21 mouse cellular contexts compared by ENCODE assay signal in genomic region chr4:141279783-141280182, GRCm38 (mm10). TPM values are rescaled to one million over a fixed set of nuclear protein-coding genes. Genes with fewer than 3 reads are reported as not detected.
DNase-seq lines count a peak whose midpoint lies in the region; ATAC-seq and TF ChIP-seq lines count a peak whose summit lies in the region.
"Had no signal": no experiment of that assay in that cellular context is flagged by ENCODE, and none has a peak within 500 bp of the region (broad histone marks: within the 10 kb centered on the region; RNA-seq: fewer than 3 reads in every experiment).

No protein-coding gene starts in this region.

- no peaks in the 10 kb centered on the region for H3K36me3 ChIP-seq in heart, adult 2 months (ENCODE audit: control insufficient read depth, insufficient read depth, low read length)
- no peaks in the 10 kb centered on the region for H3K36me3 ChIP-seq in heart, embryonic 12.5 days
- no peaks in the 10 kb centered on the region for H3K36me3 ChIP-seq in liver, adult 2 months (ENCODE audit: control insufficient read depth, insufficient read depth, low read length)
- no peaks in the 10 kb centered on the region for H3K36me3 ChIP-seq in liver, embryonic 11.5 days (ENCODE audit: control insufficient read depth, insufficient read depth, low read length)
- H3K36me3 ChIP-seq in stomach, embryonic 15.5 days = no peaks in the 10 kb centered on the region
- no peaks in the 10 kb centered on the region for H3K36me3 ChIP-seq in stomach, postnatal 0 days (ENCODE audit: control insufficient read depth, insufficient read depth, low read length)
- no peaks in the 10 kb centered on the region for H3K36me3 ChIP-seq in hindbrain, embryonic 11.5 days (ENCODE audit: control insufficient read depth, insufficient read depth, low read length)
- H3K36me3 ChIP-seq: embryonic facial prominence, embryonic 15.5 days; heart, embryonic 15.5 days; hindbrain, embryonic 15.5 days; limb, embryonic 13.5 days had no signal

- intact Hi-C loops in heart, adult 2 months (cut with DNase I) = loop anchor here (1.0 kb wide), 1 partner anchor 37 kb away; no protein-coding TSS in a partner anchor

- TF ChIP-seq EP300 in heart, adult 2 months (IDR thresholded peaks at IDR 0.05; ENCODE audit: insufficient read depth, low read depth, low read length) = no peak
- TF ChIP-seq EP300 in stomach, postnatal 0 days (optimal IDR thresholded peaks at IDR 0.05) = no peak

- H3K4me2 ChIP-seq in heart, embryonic 12.5 days = no peak overlapping the region
- no peak overlapping the region for H3K4me2 ChIP-seq in liver, embryonic 11.5 days
- no peak overlapping the region; the same call in 1 of the 2 replicates for H3K4me2 ChIP-seq in stomach, embryonic 15.5 days
- H3K4me2 ChIP-seq in stomach, postnatal 0 days (replicated peaks; ENCODE audit: low read depth) = no peak overlapping the region
- H3K4me2 ChIP-seq in hindbrain, embryonic 11.5 days (replicated peaks; ENCODE audit: low read depth, low read length) = no peak overlapping the region
- H3K4me2 ChIP-seq: embryonic facial prominence, embryonic 15.5 days; hindbrain, embryonic 15.5 days; limb, embryonic 13.5 days had no signal

- no peak overlapping the region for H3K4me3 ChIP-seq in heart, adult 2 months
- H3K4me3 ChIP-seq in heart, embryonic 12.5 days = no peak overlapping the region
- H3K4me3 ChIP-seq in liver, adult 2 months (ENCODE audit: insufficient read depth, low read depth, low read length) = no peak overlapping the region
- no peak overlapping the region for H3K4me3 ChIP-seq in liver, embryonic 11.5 days (ENCODE audit: low read depth, low read length)
- no peak overlapping the region for H3K4me3 ChIP-seq in stomach, embryonic 15.5 days (replicated peaks)
- no peak overlapping the region for H3K4me3 ChIP-seq in stomach, postnatal 0 days (ENCODE audit: low read depth, low read length)
- no peak overlapping the region for H3K4me3 ChIP-seq in hindbrain, embryonic 11.5 days (ENCODE audit: low read depth, low read length)
- H3K4me3 ChIP-seq: embryonic facial prominence, embryonic 15.5 days; heart, embryonic 15.5 days; hindbrain, embryonic 15.5 days; limb, embryonic 13.5 days had no signal

- no peak for ATAC-seq in heart, embryonic 12.5 days (ENCODE audit: insufficient number of reproducible peaks, low FRiP score)
- ATAC-seq in liver, embryonic 11.5 days (replicated peaks; ENCODE audit: low FRiP score) = no peak
- ATAC-seq in stomach, embryonic 15.5 days (ENCODE audit: insufficient read depth, low FRiP score, low read depth) = no peak
- ATAC-seq in stomach, postnatal 0 days (ENCODE audit: low FRiP score, low TSS enrichment) = no peak
- no peak for ATAC-seq in hindbrain, embryonic 11.5 days (ENCODE audit: low FRiP score)
- ATAC-seq: forebrain, embryonic 14.5 days had no signal

- no peak overlapping the region for H3K9ac ChIP-seq in heart, adult 2 months (ENCODE audit: low read depth, low read length)
- no peak overlapping the region for H3K9ac ChIP-seq in heart, embryonic 12.5 days
- no peak overlapping the region for H3K9ac ChIP-seq in liver, adult 2 months (ENCODE audit: low read depth, low read length)
- H3K9ac ChIP-seq in liver, embryonic 11.5 days (ENCODE audit: low read depth, low read length) = no peak overlapping the region
- no peak overlapping the region for H3K9ac ChIP-seq in stomach, embryonic 15.5 days
- no peak overlapping the region for H3K9ac ChIP-seq in stomach, postnatal 0 days (ENCODE audit: low read length)
- no peak overlapping the region for H3K9ac ChIP-seq in hindbrain, embryonic 11.5 days (ENCODE audit: low read depth, low read length)
- H3K9ac ChIP-seq: embryonic facial prominence, embryonic 15.5 days; heart, embryonic 15.5 days; hindbrain, embryonic 15.5 days; limb, embryonic 13.5 days had no signal

- TF ChIP-seq POLR2A in heart, adult 2 months (IDR thresholded peaks at IDR 0.05; ENCODE audit: insufficient read depth, low read depth, low read length) = no peak
- no peak for TF ChIP-seq POLR2A in liver, adult 2 months (IDR thresholded peaks at IDR 0.05; ENCODE audit: extremely low read depth, insufficient read depth, low read length)

- no peaks in the 10 kb centered on the region for H3K79me2 ChIP-seq in heart, adult 2 months (replicated peaks; ENCODE audit: control insufficient read depth, insufficient read depth, low read length)
- no peaks in the 10 kb centered on the region for H3K79me2 ChIP-seq in liver, adult 2 months (ENCODE audit: control insufficient read depth, insufficient read depth, low read length)

- peaks cover 24% of the 10 kb centered on the region for H3K4me1 ChIP-seq in heart, adult 2 months (ENCODE audit: control insufficient read depth, insufficient read depth, low read length)
- peaks cover 60% of the 10 kb centered on the region for H3K4me1 ChIP-seq in heart, embryonic 12.5 days (replicated peaks)
- peaks cover 37% of the 10 kb centered on the region for H3K4me1 ChIP-seq in liver, adult 2 months (ENCODE audit: control insufficient read depth, insufficient read depth, low read length)
- H3K4me1 ChIP-seq in liver, embryonic 11.5 days (replicated peaks; ENCODE audit: control insufficient read depth, insufficient read depth, low read length) = peaks cover 26% of the 10 kb centered on the region
- peaks cover 59% of the 10 kb centered on the region for H3K4me1 ChIP-seq in stomach, embryonic 15.5 days
- H3K4me1 ChIP-seq in stomach, postnatal 0 days (replicated peaks; ENCODE audit: control insufficient read depth, insufficient read depth) = peaks cover 8% of the 10 kb centered on the region
- 0 out of 2 replicates have a peak, but pooled peaks cover 4% of the 10 kb centered on the region for H3K4me1 ChIP-seq in hindbrain, embryonic 11.5 days (replicated peaks; ENCODE audit: control insufficient read depth, insufficient read depth, low read length)

- H3K27ac ChIP-seq in heart, adult 2 months = peak overlapping the region; percentile 94; the same call in 1 of the 2 replicates
- H3K27ac ChIP-seq in heart, embryonic 12.5 days (ENCODE audit: poor library complexity, severe bottlenecking) = no peak overlapping the region
- H3K27ac ChIP-seq in liver, adult 2 months (replicated peaks; ENCODE audit: insufficient read depth, low read depth, low read length) = peak overlapping the region; percentile 72
- H3K27ac ChIP-seq in liver, embryonic 11.5 days (ENCODE audit: low read depth, low read length) = no peak overlapping the region
- H3K27ac ChIP-seq in stomach, embryonic 15.5 days = peak overlapping the region; percentile 21; the same call in 1 of the 2 replicates
- H3K27ac ChIP-seq in stomach, postnatal 0 days (replicated peaks) = no peak overlapping the region
- H3K27ac ChIP-seq in hindbrain, embryonic 11.5 days (ENCODE audit: low read depth, low read length) = no peak overlapping the region
- H3K27ac ChIP-seq: embryonic facial prominence, embryonic 15.5 days; hindbrain, embryonic 15.5 days; limb, embryonic 13.5 days; macrophage had no signal

- no peak for DNase-seq in heart, adult 2 months
- no peak for DNase-seq in liver, adult 2 months (ENCODE audit: extremely low read depth, low read depth, low spot score)
- DNase-seq in liver, embryonic 11.5 days (ENCODE audit: low spot score) = no peak
- DNase-seq in stomach, postnatal 0 days (ENCODE audit: low spot score) = no peak
- no peak for DNase-seq in adipocyte (ENCODE audit: low spot score)
- no peak for DNase-seq in hindbrain, embryonic 11.5 days (ENCODE audit: low spot score)
- DNase-seq: adrenal gland, postnatal 25 days; cerebellum, adult 9-10 months; heart, postnatal 36 days; layer of hippocampus, adult 9-11 months had no signal

- no peaks in the 10 kb centered on the region for H3K9me3 ChIP-seq in heart, embryonic 12.5 days (replicated peaks)
- H3K9me3 ChIP-seq in liver, embryonic 11.5 days (ENCODE audit: control insufficient read depth, low read length) = no peaks in the 10 kb centered on the region
- no peaks in the 10 kb centered on the region for H3K9me3 ChIP-seq in stomach, embryonic 15.5 days
- H3K9me3 ChIP-seq in stomach, postnatal 0 days (ENCODE audit: control insufficient read depth, low read length) = no peaks in the 10 kb centered on the region
- H3K9me3 ChIP-seq in hindbrain, embryonic 11.5 days (ENCODE audit: control insufficient read depth, low read length) = no peaks in the 10 kb centered on the region
- H3K9me3 ChIP-seq: embryonic facial prominence, embryonic 15.5 days; heart, embryonic 15.5 days; hindbrain, embryonic 15.5 days; limb, embryonic 13.5 days had no signal

- WGBS in heart, adult 2 months = 90% methylated on average over 6 of the region's 6 CpGs
- 77% methylated on average over 6 of the region's 6 CpGs for WGBS in heart, embryonic 12.5 days
- 43% methylated on average over 6 of the region's 6 CpGs for WGBS in liver, adult 2 months
- 92% methylated on average over 6 of the region's 6 CpGs for WGBS in liver, embryonic 11.5 days
- 87% methylated on average over 6 of the region's 6 CpGs for WGBS in stomach, embryonic 15.5 days
- WGBS in stomach, postnatal 0 days = 88% methylated on average over 6 of the region's 6 CpGs
- 87% methylated on average over 6 of the region's 6 CpGs for WGBS in hindbrain, embryonic 11.5 days

- TF ChIP-seq CTCF in heart, adult 2 months (IDR thresholded peaks at IDR 0.05) = no peak
- TF ChIP-seq CTCF in liver, adult 2 months (IDR thresholded peaks at IDR 0.05; ENCODE audit: low read depth, low read length) = no peak
- TF ChIP-seq CTCF in stomach, postnatal 0 days (IDR thresholded peaks at IDR 0.05; ENCODE audit: low read depth) = no peak

- H3K27me3 ChIP-seq in heart, adult 2 months (ENCODE audit: control insufficient read depth, insufficient read depth, low read length) = no peaks in the 10 kb centered on the region
- H3K27me3 ChIP-seq in heart, embryonic 12.5 days (replicated peaks) = no peaks in the 10 kb centered on the region
- H3K27me3 ChIP-seq in liver, adult 2 months (ENCODE audit: control insufficient read depth, insufficient read depth, low read length) = no peaks in the 10 kb centered on the region
- H3K27me3 ChIP-seq in liver, embryonic 11.5 days (replicated peaks; ENCODE audit: control insufficient read depth, insufficient read depth, low read length) = peaks cover 6% of the 10 kb centered on the region; the same call in 1 of the 2 replicates
- H3K27me3 ChIP-seq in stomach, embryonic 15.5 days (replicated peaks) = no peaks in the 10 kb centered on the region
- H3K27me3 ChIP-seq in stomach, postnatal 0 days (ENCODE audit: control insufficient read depth, insufficient read depth, low read length) = no peaks in the 10 kb centered on the region
- H3K27me3 ChIP-seq in hindbrain, embryonic 11.5 days (ENCODE audit: control insufficient read depth, insufficient read depth, low read length) = peaks cover 3% of the 10 kb centered on the region; the same call in 1 of the 2 replicates
- H3K27me3 ChIP-seq: embryonic facial prominence, embryonic 15.5 days; hindbrain, embryonic 15.5 days; limb, embryonic 13.5 days had no signal

RNA-seq across cellular contexts. Expression of gene Epha2, which starts 21.3 kb away (rescaled TPM):
- 1 to 10 TPM; 5.5 to 7.7 TPM for total RNA-seq in heart, adult 2 months (2021)
- polyA plus RNA-seq in heart, adult 2 months (2012; rRNA removed) = 7.0 and 8.7 TPM in 2 replicates
- 5.3 and 6.1 TPM in 2 replicates for polyA plus RNA-seq in heart, embryonic 12.5 days (2016; fragmentation: Nextera tagmentation; extraction: Ambion mirVana)
- 7.7 and 9.3 TPM in 2 replicates for total RNA-seq in liver, adult 2 months (2014; rRNA removed)
- polyA plus RNA-seq in liver, adult 2 months (2012; rRNA removed) = 11.6 and 12.0 TPM in 2 replicates
- polyA plus RNA-seq in liver, embryonic 11.5 days (2014; fragmentation: Nextera tagmentation; extraction: Ambion mirVana) = 2.5 and 2.9 TPM in 2 replicates
- polyA plus RNA-seq in stomach, embryonic 15.5 days (2015; fragmentation: Nextera tagmentation; extraction: Ambion mirVana) = 5.9 and 7.3 TPM in 2 replicates
- polyA plus RNA-seq in stomach, postnatal 0 days (2015; fragmentation: Nextera tagmentation; extraction: Ambion mirVana) = 3.9 and 4.9 TPM in 2 replicates
- 0.82 and 1.1 TPM in 2 replicates for polyA plus RNA-seq in hindbrain, embryonic 11.5 days (2014; fragmentation: Nextera tagmentation; extraction: Ambion mirVana)

RNA-seq across cellular contexts. Expression of gene Arhgef19, which starts 40.5 kb away (rescaled TPM):
- 10 to 100 TPM; 37.7 to 40.1 TPM for total RNA-seq in heart, adult 2 months (2021)
- 22.4 and 39.6 TPM in 2 replicates for polyA plus RNA-seq in heart, adult 2 months (2012; rRNA removed)
- 2.6 and 3.1 TPM in 2 replicates for polyA plus RNA-seq in heart, embryonic 12.5 days (2016; fragmentation: Nextera tagmentation; extraction: Ambion mirVana)
- 14.4 and 25.8 TPM in 2 replicates for total RNA-seq in liver, adult 2 months (2014; rRNA removed)
- polyA plus RNA-seq in liver, adult 2 months (2012; rRNA removed) = 34.3 and 64.4 TPM in 2 replicates
- 2.3 and 2.5 TPM in 2 replicates for polyA plus RNA-seq in liver, embryonic 11.5 days (2014; fragmentation: Nextera tagmentation; extraction: Ambion mirVana)
- 20.9 and 24.3 TPM in 2 replicates for polyA plus RNA-seq in stomach, embryonic 15.5 days (2015; fragmentation: Nextera tagmentation; extraction: Ambion mirVana)
- polyA plus RNA-seq in stomach, postnatal 0 days (2015; fragmentation: Nextera tagmentation; extraction: Ambion mirVana) = 6.6 and 9.2 TPM in 2 replicates
- polyA plus RNA-seq in hindbrain, embryonic 11.5 days (2014; fragmentation: Nextera tagmentation; extraction: Ambion mirVana) = 2.1 and 3.1 TPM in 2 replicates
- total RNA-seq: granulocyte monocyte progenitor cell, adult 5-6 weeks; MEL; neutrophil, adult 5-6 weeks had no signal
- polyA plus RNA-seq: macrophage had no signal

Comparison
In these comparisons a context has a peak if more than half of its experiments do, and no peak if none do; other contexts are left out.
1. H3K27ac ChIP-seq: peak in heart, adult 2 months (single experiment), liver, adult 2 months (single experiment) and stomach, embryonic 15.5 days (single experiment); none in heart, embryonic 12.5 days (single experiment), liver, embryonic 11.5 days (single experiment), stomach, postnatal 0 days (single experiment) and hindbrain, embryonic 11.5 days (single experiment).